Mouse (Mus musculus) small intestine, adult 2 months (tissue): ENCODE measurements at regions not wholly inside any gene's neighbourhood (a gene's known extent, or its start where the extent isn't known, plus 50 kb on each side); places are given as distances from the start of the nearest gene placed in this dataset.

ENCODE experiments used
- H3K27ac ChIP-seq: fragments of 200-500 bp; 2 replicates; pipeline ENCODE4 v1.5.1; 2012; ENCODE audit warnings: low read depth, low read length, control low read depth, inconsistent platforms; ENCODE audit not compliant: insufficient read depth
- H3K27me3 ChIP-seq: fragments of 200-500 bp; 2 replicates; pipeline ENCODE4 v1.6.1; 2012; ENCODE audit warnings: mild to moderate bottlenecking, moderate library complexity, low read length, inconsistent platforms; ENCODE audit not compliant: control insufficient read depth, insufficient read depth
- H3K36me3 ChIP-seq: fragments of 200-500 bp; 2 replicates; pipeline ENCODE4 v1.6.1; 2012; ENCODE audit warnings: mild to moderate bottlenecking, low read length, control low read depth, inconsistent platforms; ENCODE audit not compliant: control insufficient read depth, insufficient read depth
- H3K4me1 ChIP-seq: fragments of 200-500 bp; 2 replicates; pipeline ENCODE4 v1.6.1; 2012; ENCODE audit warnings: low read length, inconsistent platforms, mixed read lengths; ENCODE audit not compliant: control insufficient read depth, insufficient read depth, insufficient read length
- H3K4me3 ChIP-seq: fragments of 200-500 bp; 2 replicates; pipeline ENCODE4 v1.5.1; 2012; ENCODE audit warnings: low read depth, mild to moderate bottlenecking, control low read depth, inconsistent platforms, low read length, moderate library complexity
- CTCF ChIP-seq: fragments of 200-500 bp; IDR thresholded peaks from 2 replicates; pipeline ENCODE4 v1.5.1; 2012; ENCODE audit warnings: low read depth, mild to moderate bottlenecking, control low read depth, inconsistent platforms, low read length, moderate library complexity, mixed read lengths; ENCODE audit not compliant: insufficient replicate concordance, insufficient read length; ENCODE audit errors: extremely low read depth
- POLR2A ChIP-seq: fragments of 200-500 bp; IDR thresholded peaks from 2 replicates; pipeline ENCODE4 v1.6.1; 2012; ENCODE audit warnings: low read depth, mild to moderate bottlenecking, control low read depth, inconsistent platforms, low read length, moderate library complexity
- WGBS: fragments of 180-500 bp; shearing (Covaris S2); methylation state at CpG from one replicate; pipeline ENCODE4 v1.1.7; 2018; 5-methylcytosine and 5-hydroxymethylcytosine counted together

- Histone ChIP-seq H3K27me3 (no peaks in the 10 kb centered on the region), H3K36me3 (no peaks in the 10 kb centered on the region), H3K4me1 (peaks cover 33% of the 10 kb centered on the region; the same call in 1 of the 2 replicates), H3K4me3 (no peak overlapping the region), H3K27ac (peak overlapping the region; percentile 70)
- WGBS: 41% methylated on average over 17 of the region's 17 CpGs
- TF ChIP-seq CTCF (no peak), POLR2A (no peak; the same call in 1 of the 2 replicates)
Observed at GRCm38 (mm10) chr19:53450624-53451387, 60.4 kb upstream of the Smndc1 start.

GRCm38 (mm10) chr19:53449137-53449783 is 58.9 kb upstream of the Smndc1 start:
- Histone ChIP-seq H3K4me3 (no peak overlapping the region), H3K27ac (peak overlapping the region; percentile 53), H3K4me1 (peaks cover 36% of the 10 kb centered on the region; the same call in 1 of the 2 replicates), H3K27me3 (no peaks in the 10 kb centered on the region), H3K36me3 (no peaks in the 10 kb centered on the region)
- whole genome bisulfite sequencing: 36% methylated on average over 17 of the region's 17 CpGs
- TF ChIP-seq POLR2A: no peak
- TF ChIP-seq CTCF: no peak

- Histone ChIP-seq H3K36me3 (no peaks in the 10 kb centered on the region), H3K27ac (no peak overlapping the region), H3K27me3 (no peaks in the 10 kb centered on the region), H3K4me1 (peaks cover 36% of the 10 kb centered on the region; the same call in 1 of the 2 replicates), H3K4me3 (no peak overlapping the region)
- no peak for TF ChIP-seq POLR2A
- no peak for TF ChIP-seq CTCF
- 71% methylated on average over 10 of the region's 10 CpGs for WGBS
Observed at GRCm38 (mm10) chr19:53448206-53448605, 57.8 kb upstream of the Smndc1 start.

- no peak overlapping the region for H3K27ac ChIP-seq
- 73% methylated on average over 6 of the region's 6 CpGs for WGBS
- no peak for TF ChIP-seq CTCF
- TF ChIP-seq POLR2A: no peak
- no peaks in the 10 kb centered on the region for H3K36me3 ChIP-seq
- H3K27me3 ChIP-seq: no peaks in the 10 kb centered on the region
- no peak overlapping the region for H3K4me3 ChIP-seq
- peaks cover 36% of the 10 kb centered on the region; the same call in 1 of the 2 replicates for H3K4me1 ChIP-seq
Observed at GRCm38 (mm10) chr19:53447754-53448153, 57.4 kb upstream of the Smndc1 start.

- H3K36me3 ChIP-seq: no peaks in the 10 kb centered on the region
- no peaks in the 10 kb centered on the region for H3K27me3 ChIP-seq
- H3K4me1 ChIP-seq: peaks cover 29% of the 10 kb centered on the region
- no peak for TF ChIP-seq CTCF
- no peak for TF ChIP-seq POLR2A
- H3K27ac ChIP-seq: no peak overlapping the region
- WGBS: 69% methylated on average over 5 of the region's 5 CpGs
- H3K4me3 ChIP-seq: no peak overlapping the region
Observed at GRCm38 (mm10) chr19:53446216-53446615, 55.8 kb upstream of the Smndc1 start.

- 43% methylated on average over 5 of the region's 5 CpGs for WGBS
- Histone ChIP-seq H3K4me3 (no peak overlapping the region), H3K27ac (no peak overlapping the region), H3K4me1 (peaks cover 17% of the 10 kb centered on the region), H3K36me3 (no peaks in the 10 kb centered on the region), H3K27me3 (no peaks in the 10 kb centered on the region)
- TF ChIP-seq CTCF (no peak), POLR2A (no peak)
Observed at GRCm38 (mm10) chr19:53444646-53445045, 54.3 kb upstream of the Smndc1 start.
